Comparison of ENCODE assay signal across 8 mouse cellular contexts in the genomic region with DNA sequence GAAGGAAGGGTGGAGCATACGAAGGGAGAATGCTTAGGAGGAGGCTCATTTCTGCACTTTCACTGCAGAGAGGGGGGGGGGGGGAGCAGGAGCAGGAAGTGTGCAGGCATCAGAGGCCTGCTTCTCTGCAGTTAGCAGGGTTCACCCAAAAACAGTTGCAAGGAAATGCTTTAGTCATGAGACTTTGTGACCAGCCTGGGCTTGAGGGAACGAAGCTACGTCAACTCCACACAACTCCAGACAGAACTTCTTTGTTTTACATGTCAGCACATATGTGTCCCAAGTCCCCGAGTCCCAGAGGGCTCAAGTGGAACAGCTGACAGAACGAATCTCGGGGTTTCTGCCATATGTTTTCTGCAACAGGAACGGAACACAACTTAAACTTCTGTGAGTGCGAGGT.
DNase-seq lines count a peak whose midpoint lies in the region; ATAC-seq lines count a peak whose summit lies in the region.

No protein-coding gene starts in this region.

- WGBS in hindbrain, embryonic 10.5 days: 49% methylated on average over 8 of the region's 8 CpGs
- 36% methylated on average over 8 of the region's 8 CpGs for WGBS in hindbrain, embryonic 14.5 days
- 39% methylated on average over 8 of the region's 8 CpGs for WGBS in heart, embryonic 16.5 days

- DNase-seq in hindbrain, embryonic 10.5 days (ENCODE audit: low spot score): no peak
- DNase-seq in hindbrain, embryonic 14.5 days (ENCODE audit: low spot score): no peak
- peak; percentile 20 for DNase-seq in NIH3T3 (ENCODE audit: low read depth)
- no peak for DNase-seq in ovary, postnatal 10 days (ENCODE audit: low spot score)
- no peak for DNase-seq in embryo, embryonic 10.5 days (ENCODE audit: low spot score)
- DNase-seq in frontal cortex, adult 2 months (ENCODE audit: extremely low spot score in 1 of 2, low spot score in 1 of 2): no peak

- H3K27ac ChIP-seq in hindbrain, embryonic 10.5 days: peak overlapping the region; percentile 29; the same call in 1 of the 2 replicates
- no peak overlapping the region for H3K27ac ChIP-seq in hindbrain, embryonic 14.5 days
- H3K27ac ChIP-seq in heart, embryonic 16.5 days (ENCODE audit: low read length): peak overlapping the region; percentile 73

- H3K27me3 ChIP-seq in hindbrain, embryonic 10.5 days (ENCODE audit: insufficient read depth, poor library complexity, severe bottlenecking): no peaks in the 10 kb centered on the region
- H3K27me3 ChIP-seq in hindbrain, embryonic 14.5 days (ENCODE audit: control insufficient read depth, insufficient read depth, low read length): no peaks in the 10 kb centered on the region
- no peaks in the 10 kb centered on the region for H3K27me3 ChIP-seq in heart, embryonic 16.5 days (ENCODE audit: control insufficient read depth, insufficient read depth, low read length)

- H3K4me2 ChIP-seq in hindbrain, embryonic 14.5 days (replicated peaks): no peak overlapping the region
- H3K4me2 ChIP-seq in heart, embryonic 16.5 days (ENCODE audit: low read depth, low read length): peak overlapping the region; percentile 30; the same call in 1 of the 2 replicates

- no peaks in the 10 kb centered on the region for H3K36me3 ChIP-seq in hindbrain, embryonic 10.5 days
- H3K36me3 ChIP-seq in hindbrain, embryonic 14.5 days (replicated peaks; ENCODE audit: control insufficient read depth, insufficient read depth): no peaks in the 10 kb centered on the region
- no peaks in the 10 kb centered on the region for H3K36me3 ChIP-seq in heart, embryonic 16.5 days (ENCODE audit: control insufficient read depth, insufficient read depth)

- H3K4me1 ChIP-seq in hindbrain, embryonic 10.5 days (replicated peaks): peaks cover 73% of the 10 kb centered on the region
- H3K4me1 ChIP-seq in hindbrain, embryonic 14.5 days (replicated peaks; ENCODE audit: control insufficient read depth, insufficient read depth, low read length): peaks cover 59% of the 10 kb centered on the region
- H3K4me1 ChIP-seq in heart, embryonic 16.5 days (ENCODE audit: control insufficient read depth, insufficient read depth, low read length): peaks cover 45% of the 10 kb centered on the region

- no peaks in the 10 kb centered on the region for H3K9me3 ChIP-seq in hindbrain, embryonic 10.5 days
- no peaks in the 10 kb centered on the region for H3K9me3 ChIP-seq in hindbrain, embryonic 14.5 days (ENCODE audit: control insufficient read depth, low read length)
- no peaks in the 10 kb centered on the region for H3K9me3 ChIP-seq in heart, embryonic 16.5 days (replicated peaks; ENCODE audit: control insufficient read depth, low read length)

- ATAC-seq in hindbrain, embryonic 14.5 days (ENCODE audit: low FRiP score): no peak
- peak; percentile 47 for ATAC-seq in heart, embryonic 16.5 days (replicated peaks; ENCODE audit: extremely low read depth, insufficient read depth, low FRiP score)
- ATAC-seq in megakaryocyte progenitor cell, adult 5-6 weeks (replicated peaks; ENCODE audit: poor library complexity): peak; percentile 55

- no peak overlapping the region for H3K9ac ChIP-seq in hindbrain, embryonic 14.5 days
- peak overlapping the region; percentile 1; the same call in 1 of the 2 replicates for H3K9ac ChIP-seq in heart, embryonic 16.5 days (ENCODE audit: low read length)

- H3K4me3 ChIP-seq in hindbrain, embryonic 10.5 days: no peak overlapping the region
- no peak overlapping the region for H3K4me3 ChIP-seq in hindbrain, embryonic 14.5 days (replicated peaks; ENCODE audit: low read length)
- no peak overlapping the region for H3K4me3 ChIP-seq in heart, embryonic 16.5 days (ENCODE audit: low read length)
